ENCODE assay signal across 9 mouse cellular contexts in the genomic region with DNA sequence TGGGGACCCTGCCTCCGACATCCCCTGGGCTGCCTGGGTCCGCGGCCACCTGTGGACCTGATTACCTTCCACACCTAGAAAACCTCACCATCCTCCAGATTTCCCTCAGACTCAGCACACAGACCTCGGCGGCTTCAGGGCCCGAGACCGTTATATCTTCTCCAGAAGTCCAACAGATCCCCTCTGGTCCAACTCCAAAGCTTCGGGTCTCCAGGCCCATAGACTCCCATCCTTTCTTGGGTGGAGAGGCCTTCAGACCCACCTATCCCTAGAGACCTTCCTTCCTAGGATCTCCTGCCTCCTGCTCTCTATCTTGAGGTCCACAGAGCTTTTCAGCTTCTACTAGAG. TPM values are rescaled to one million over a fixed set of nuclear protein-coding genes. Genes with fewer than 3 reads are reported as not detected.
DNase-seq lines count a peak whose midpoint lies in the region; ATAC-seq and TF ChIP-seq lines count a peak whose summit lies in the region.
"Had no signal": no experiment of that assay in that cellular context is flagged by ENCODE, and none has a peak within 500 bp of the region (broad histone marks: within the 10 kb centered on the region; RNA-seq: fewer than 3 reads in every experiment).

No protein-coding gene starts in this region.

- 0 out of 2 replicates have a peak, but pooled peaks cover 5% of the 10 kb centered on the region for H3K27me3 ChIP-seq in heart, embryonic 15.5 days
- no peaks in the 10 kb centered on the region for H3K27me3 ChIP-seq in MEL (ENCODE audit: control insufficient read depth in 1 of 2, insufficient read depth in 2 of 2, low read length in 2 of 2)
- no peaks in the 10 kb centered on the region for H3K27me3 ChIP-seq in heart, postnatal 0 days (ENCODE audit: control insufficient read depth, insufficient read depth, low read length)
- H3K27me3 ChIP-seq in midbrain, embryonic 10.5 days (ENCODE audit: low read depth, poor library complexity, severe bottlenecking): peaks cover 26% of the 10 kb centered on the region

- H3K27ac ChIP-seq in heart, embryonic 15.5 days: peak overlapping the region; percentile 61
- no peak overlapping the region for H3K27ac ChIP-seq in MEL (ENCODE audit: control insufficient read depth, low read depth, low read length)
- H3K27ac ChIP-seq in heart, postnatal 0 days (ENCODE audit: low read depth): peak overlapping the region; percentile 39; the same call in 1 of the 2 replicates
- peak overlapping the region; percentile 89 for H3K27ac ChIP-seq in midbrain, embryonic 10.5 days (replicated peaks)

- no peak for TF ChIP-seq EP300 in MEL (IDR thresholded peaks at IDR 0.05; ENCODE audit: low read depth in 1 of 2, low read length in 2 of 2)
- TF ChIP-seq EP300 in heart, postnatal 0 days (IDR thresholded peaks at IDR 0.05; ENCODE audit: low read depth): no peak

- WGBS in heart, embryonic 15.5 days: 5% methylated on average over 8 of the region's 8 CpGs
- WGBS in heart, postnatal 0 days: 6% methylated on average over 8 of the region's 8 CpGs
- WGBS in midbrain, embryonic 10.5 days: 9% methylated on average over 8 of the region's 8 CpGs

- peak overlapping the region; percentile 88 for H3K9ac ChIP-seq in heart, embryonic 15.5 days
- peak overlapping the region; percentile 86 for H3K9ac ChIP-seq in MEL (ENCODE audit: control insufficient read depth, low read depth, low read length, poor library complexity, severe bottlenecking)
- peak overlapping the region; percentile 73 for H3K9ac ChIP-seq in heart, postnatal 0 days (replicated peaks; ENCODE audit: low read depth, low read length)

- H3K9me3 ChIP-seq in heart, embryonic 15.5 days (replicated peaks): no peaks in the 10 kb centered on the region
- H3K9me3 ChIP-seq in MEL (replicated peaks; ENCODE audit: insufficient read depth, low read length): no peaks in the 10 kb centered on the region
- H3K9me3 ChIP-seq in heart, postnatal 0 days (replicated peaks; ENCODE audit: control insufficient read depth, low read length): no peaks in the 10 kb centered on the region
- H3K9me3 ChIP-seq in midbrain, embryonic 10.5 days (replicated peaks): 0 out of 2 replicates have a peak, but pooled peaks cover under 1% of the 10 kb centered on the region

- H3K4me1 ChIP-seq in heart, embryonic 15.5 days (replicated peaks): peaks cover 43% of the 10 kb centered on the region
- peaks cover 0 to 20% of the 10 kb centered on the region in 2 experiments; a peak in 2 of 4 replicates for H3K4me1 ChIP-seq in MEL (ENCODE audit: control insufficient read depth in 1 of 2, insufficient read depth in 2 of 2, low read length in 2 of 2)
- peaks cover 11% of the 10 kb centered on the region for H3K4me1 ChIP-seq in heart, postnatal 0 days (ENCODE audit: control insufficient read depth, insufficient read depth)
- H3K4me1 ChIP-seq in midbrain, embryonic 10.5 days: peaks cover 44% of the 10 kb centered on the region

- no peak for DNase-seq in heart, postnatal 4 days
- peak; percentile 28 for DNase-seq in MEL (ENCODE audit: low read depth, low spot score)
- DNase-seq in heart, postnatal 0 days (ENCODE audit: low spot score): no peak
- no peak for DNase-seq in midbrain, embryonic 10.5 days (ENCODE audit: low spot score)
- no peak for DNase-seq in left cerebral cortex, adult 8-10 months (ENCODE audit: low spot score in 2 of 2)
- no peak for DNase-seq in frontal cortex, adult 2 months (ENCODE audit: extremely low spot score in 1 of 2, low spot score in 1 of 2)
- DNase-seq in kidney, postnatal 4 days: no peak

- no peak for TF ChIP-seq CTCF in MEL (IDR thresholded peaks at IDR 0.05 in 2 of 3, conservative IDR thresholded peaks at IDR 0.05 in 1 of 3; ENCODE audit: control insufficient read depth in 1 of 3, insufficient read depth in 1 of 3, low read depth in 2 of 3, low read length in 3 of 3, poor library complexity in 1 of 3, severe bottlenecking in 1 of 3)
- no peak for TF ChIP-seq CTCF in heart, postnatal 0 days (IDR thresholded peaks at IDR 0.05; ENCODE audit: low read depth)

- no peak for ATAC-seq in heart, embryonic 15.5 days (replicated peaks; ENCODE audit: insufficient number of reproducible peaks, insufficient read depth, low FRiP score, low read depth)
- ATAC-seq in heart, postnatal 0 days (ENCODE audit: insufficient read depth, low read depth): no peak

- H3K4me3 ChIP-seq in heart, embryonic 15.5 days: peak overlapping the region; percentile 90
- H3K4me3 ChIP-seq in MEL (ENCODE audit: control insufficient read depth in 1 of 2, insufficient read depth in 1 of 2, low read depth in 2 of 2, low read length in 2 of 2): peak overlapping the region; percentile 94
- H3K4me3 ChIP-seq in heart, postnatal 0 days (ENCODE audit: low read depth, low read length): peak overlapping the region; percentile 77
- peak overlapping the region; percentile 89 for H3K4me3 ChIP-seq in midbrain, embryonic 10.5 days

- peak overlapping the region; percentile 92 for H3K4me2 ChIP-seq in heart, embryonic 15.5 days
- peak overlapping the region; percentile 91 for H3K4me2 ChIP-seq in heart, postnatal 0 days (ENCODE audit: low read depth, low read length)

- no peak; a peak in 1 of 4 replicates for TF ChIP-seq POLR2A in MEL (IDR thresholded peaks at IDR 0.05; ENCODE audit: control insufficient read depth in 1 of 2, insufficient read depth in 1 of 2, low read depth in 1 of 2, low read length in 2 of 2, poor library complexity in 1 of 2)

- no peak for TF ChIP-seq RAD21 in MEL (IDR thresholded peaks at IDR 0.05; ENCODE audit: low read depth, low read length)

- H3K36me3 ChIP-seq in heart, embryonic 15.5 days: no peaks in the 10 kb centered on the region
- peaks cover 0 to 14% of the 10 kb centered on the region in 2 experiments; a peak in 2 of 4 replicates for H3K36me3 ChIP-seq in MEL (ENCODE audit: control insufficient read depth in 1 of 2, insufficient read depth in 2 of 2, low read length in 2 of 2)
- H3K36me3 ChIP-seq in heart, postnatal 0 days (replicated peaks; ENCODE audit: control insufficient read depth, insufficient read depth, low read length): no peaks in the 10 kb centered on the region
- no peaks in the 10 kb centered on the region for H3K36me3 ChIP-seq in midbrain, embryonic 10.5 days

- H3K79me2 ChIP-seq in MEL (ENCODE audit: control insufficient read depth, insufficient read depth, low read length, poor library complexity): peaks cover 8% of the 10 kb centered on the region; the same call in 1 of the 2 replicates

TF ChIP-seq in MEL, 35 proteins besides CTCF, POLR2A, EP300 and RAD21:
- no peak for TF ChIP-seq CHD1 (IDR thresholded peaks at IDR 0.05; ENCODE audit: low read depth, low read length)
- no peak for TF ChIP-seq SIN3A (IDR thresholded peaks at IDR 0.05; ENCODE audit: low read length)
- no peak for TF ChIP-seq HCFC1 (IDR thresholded peaks at IDR 0.05; ENCODE audit: low read depth, low read length)
- no peak for TF ChIP-seq ZC3H11A (IDR thresholded peaks at IDR 0.05; ENCODE audit: low read depth, low read length)
- no peak for TF ChIP-seq MXI1 (IDR thresholded peaks at IDR 0.05; ENCODE audit: low read depth, low read length)
- no peak for TF ChIP-seq E2F4 (IDR thresholded peaks at IDR 0.05; ENCODE audit: borderline replicate concordance, low read depth, low read length)
- TF ChIP-seq TCF12 (IDR thresholded peaks at IDR 0.05; ENCODE audit: low read depth, low read length): no peak
- no peak for TF ChIP-seq GATA1 (IDR thresholded peaks at IDR 0.05; ENCODE audit: low read depth, low read length)
- TF ChIP-seq NELFE (IDR thresholded peaks at IDR 0.05; ENCODE audit: low read depth, low read length): no peak
- no peak for TF ChIP-seq MEF2A (IDR thresholded peaks at IDR 0.05; ENCODE audit: extremely low read depth, insufficient replicate concordance, low read depth, low read length, poor library complexity, severe bottlenecking)

RNA-seq across cellular contexts. Expression of gene Fam118a, which starts 8.6 kb away (rescaled TPM):
- 15.3 and 19.7 TPM in 2 replicates for polyA plus RNA-seq in heart, embryonic 15.5 days (2015; fragmentation: Nextera tagmentation; extraction: Ambion mirVana)
- total RNA-seq in heart, postnatal 4 days (2021): 10 to 100 TPM; 14.6 to 14.9 TPM
- total RNA-seq in MEL (2012; rRNA removed): 11.7 and 13.3 TPM in 2 replicates
- 10 to 100 TPM in 1 of 2 experiments, not detected in 1; 12.9 TPM for polyA plus RNA-seq in MEL (2012; ENCODE audit: insufficient read depth in 1 of 2, insufficient read length in 2 of 2, low read depth in 1 of 2, low replicate concordance in 2 of 2, missing spikeins in 1 of 2)
- total RNA-seq in heart, postnatal 0 days (2014; rRNA removed; ENCODE audit: low replicate concordance): 9.9 and 11.1 TPM in 2 replicates
- 10.5 and 11.5 TPM in 2 replicates for polyA plus RNA-seq in heart, postnatal 0 days (2015; fragmentation: Nextera tagmentation; extraction: Ambion mirVana)
- polyA plus RNA-seq in midbrain, embryonic 10.5 days (2016; fragmentation: Nextera tagmentation; extraction: Ambion mirVana): 33.1 and 34.9 TPM in 2 replicates
- 10 to 100 TPM; 21.6 to 29.7 (median 22.1) TPM for total RNA-seq in left cerebral cortex, adult 8-10 months (2022)
- polyA plus RNA-seq in frontal cortex, adult 2 months (2012; rRNA removed): 18.9 and 20.9 TPM in 2 replicates

RNA-seq across cellular contexts. Expression of gene Upk3a, which starts 20.4 kb away (rescaled TPM):
- polyA plus RNA-seq in heart, embryonic 15.5 days (2015; fragmentation: Nextera tagmentation; extraction: Ambion mirVana): 0.23 and 2.4 TPM in 2 replicates
- not detected for total RNA-seq in heart, postnatal 4 days (2021)
- not detected in 2 replicates for total RNA-seq in MEL (2012; rRNA removed)
- polyA plus RNA-seq in MEL (2012; ENCODE audit: insufficient read depth in 1 of 2, insufficient read length in 2 of 2, low read depth in 1 of 2, low replicate concordance in 2 of 2, missing spikeins in 1 of 2): not detected
- 0.27 and 125 TPM in 2 replicates for total RNA-seq in heart, postnatal 0 days (2014; rRNA removed; ENCODE audit: low replicate concordance)
- polyA plus RNA-seq in heart, postnatal 0 days (2015; fragmentation: Nextera tagmentation; extraction: Ambion mirVana): 0.11 TPM in 1 of 2 replicates, not detected in the other
- 0.16 TPM in 1 of 2 replicates, not detected in the other for polyA plus RNA-seq in midbrain, embryonic 10.5 days (2016; fragmentation: Nextera tagmentation; extraction: Ambion mirVana)
- total RNA-seq in left cerebral cortex, adult 8-10 months (2022): under 1 TPM in 2 of 4 experiments, not detected in 2; 0.35 to 0.44 TPM
- polyA plus RNA-seq in frontal cortex, adult 2 months (2012; rRNA removed): 0.27 and 0.34 TPM in 2 replicates
- total RNA-seq: layer of hippocampus, postnatal 36 days had no signal

RNA-seq across cellular contexts. Expression of gene 5031439G07Rik, which starts 49.0 kb away (rescaled TPM):
- polyA plus RNA-seq in heart, embryonic 15.5 days (2015; fragmentation: Nextera tagmentation; extraction: Ambion mirVana): 5.0 and 14.4 TPM in 2 replicates
- 10 to 100 TPM; 22.2 to 23.8 TPM for total RNA-seq in heart, postnatal 4 days (2021)
- total RNA-seq in MEL (2012; rRNA removed): 16.7 and 19.6 TPM in 2 replicates
- 10 to 100 TPM in 1 of 2 experiments, not detected in 1; 61.0 TPM for polyA plus RNA-seq in MEL (2012; ENCODE audit: insufficient read depth in 1 of 2, insufficient read length in 2 of 2, low read depth in 1 of 2, low replicate concordance in 2 of 2, missing spikeins in 1 of 2)
- 18.7 and 27.3 TPM in 2 replicates for total RNA-seq in heart, postnatal 0 days (2014; rRNA removed; ENCODE audit: low replicate concordance)
- 2.2 TPM in 2 replicates for polyA plus RNA-seq in heart, postnatal 0 days (2015; fragmentation: Nextera tagmentation; extraction: Ambion mirVana)
- 10.1 and 10.8 TPM in 2 replicates for polyA plus RNA-seq in midbrain, embryonic 10.5 days (2016; fragmentation: Nextera tagmentation; extraction: Ambion mirVana)
- 100 to 1,000 TPM; 105 to 107 (median 107) TPM for total RNA-seq in left cerebral cortex, adult 8-10 months (2022)
- polyA plus RNA-seq in frontal cortex, adult 2 months (2012; rRNA removed): 59.7 and 61.2 TPM in 2 replicates
